Mouse (Mus musculus): Measurements from ENCODE around the gene Sstr4. TPM values are rescaled to one million over a fixed set of nuclear protein-coding genes. Genes with fewer than 3 reads are reported as not detected.

The Sstr4 gene
- total and polyA plus RNA-seq, 3 experiments, result not detected

DNA sequence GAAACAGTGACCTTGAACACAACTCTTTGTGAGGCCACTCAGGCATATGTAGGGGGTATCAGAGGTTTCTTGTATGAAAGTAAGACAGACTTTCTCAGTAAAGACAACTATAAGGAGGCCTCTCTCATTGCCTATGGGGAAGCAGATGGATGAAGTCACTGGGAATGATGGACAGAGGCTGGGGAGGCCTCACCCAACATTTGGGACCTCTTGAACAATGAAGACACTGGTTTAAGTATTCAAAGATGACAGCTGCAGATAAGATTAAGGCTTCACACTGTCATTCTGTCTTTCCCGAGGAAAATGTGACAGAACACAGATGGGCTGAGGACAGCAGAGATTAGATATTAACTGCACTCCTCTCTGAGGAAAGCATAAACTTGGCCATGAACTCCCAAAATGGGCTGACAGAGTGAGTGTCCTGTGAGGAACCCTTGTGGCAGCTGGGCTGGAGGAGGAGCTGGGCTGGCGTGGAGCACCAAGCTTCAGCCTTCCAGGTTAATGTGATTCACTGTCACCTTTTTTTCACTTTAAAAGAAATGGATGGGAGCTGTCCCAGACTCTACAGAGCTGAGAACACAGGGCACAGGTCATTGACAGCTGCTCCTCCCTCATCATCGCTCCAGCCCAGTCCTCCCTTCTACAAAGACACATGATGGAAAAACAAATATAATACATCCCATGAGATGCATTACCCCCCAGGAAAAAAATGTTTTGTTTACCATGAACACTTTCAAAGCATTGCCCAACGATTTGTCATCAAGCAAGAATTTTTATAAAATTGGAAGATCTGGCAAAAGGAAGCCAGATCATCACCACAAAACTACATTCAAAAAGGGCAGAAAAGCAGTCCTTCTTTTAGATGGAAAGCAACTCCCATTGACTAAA is 23.2 kb upstream of the Sstr4 start:
- DNase-seq (ENCODE audit: low read depth, low spot score), result no peak
- no peak overlapping the region for H3K4me3 ChIP-seq (ENCODE audit: control insufficient read depth in 1 of 2, insufficient read depth in 1 of 2, low read depth in 2 of 2, low read length in 2 of 2)
- H3K27ac ChIP-seq (ENCODE audit: control insufficient read depth, low read depth, low read length), result no peak overlapping the region
- H3K27me3 ChIP-seq (ENCODE audit: control insufficient read depth in 1 of 2, insufficient read depth in 2 of 2, low read length in 2 of 2), result no peaks in the 10 kb centered on the region
- H3K9me3 ChIP-seq (replicated peaks; ENCODE audit: insufficient read depth, low read length), result no peaks in the 10 kb centered on the region
- no peaks in the 10 kb centered on the region for H3K36me3 ChIP-seq (ENCODE audit: control insufficient read depth in 1 of 2, insufficient read depth in 2 of 2, low read length in 2 of 2)
- TF ChIP-seq NELFE (IDR thresholded peaks at IDR 0.05; ENCODE audit: low read depth, low read length), result no peak
- no peak for TF ChIP-seq UBTF (IDR thresholded peaks at IDR 0.05; ENCODE audit: borderline replicate concordance, insufficient read depth, low read depth, low read length)
- TF ChIP-seq BHLHE40 (IDR thresholded peaks at IDR 0.05; ENCODE audit: borderline replicate concordance, low read depth, low read length), result no peak
- no peak for TF ChIP-seq GABPA (IDR thresholded peaks at IDR 0.05; ENCODE audit: low read depth, low read length)
- TF ChIP-seq MAZ (IDR thresholded peaks at IDR 0.05; ENCODE audit: low read depth, low read length), result no peak
- TF ChIP-seq ETS1 (IDR thresholded peaks at IDR 0.05; ENCODE audit: low read depth, low read length), result no peak
- TF ChIP-seq KAT2A (conservative IDR thresholded peaks at IDR 0.05; ENCODE audit: low read depth, low read length), result no peak
- no peak for TF ChIP-seq ZNF384 (IDR thresholded peaks at IDR 0.05; ENCODE audit: low read depth, low read length)
- TF ChIP-seq JUND (IDR thresholded peaks at IDR 0.05; ENCODE audit: low read depth, low read length), result no peak
- no peak for TF ChIP-seq RCOR1 (IDR thresholded peaks at IDR 0.05; ENCODE audit: low read depth, low read length)
- no peak for TF ChIP-seq USF1 (IDR thresholded peaks at IDR 0.05; ENCODE audit: low read depth, low read length)
- TF ChIP-seq USF2 (IDR thresholded peaks at IDR 0.05; ENCODE audit: borderline replicate concordance in 1 of 2, insufficient read depth in 1 of 2, low read depth in 1 of 2, low read length in 2 of 2), result no peak
- TF ChIP-seq TCF12 (IDR thresholded peaks at IDR 0.05; ENCODE audit: low read depth, low read length), result no peak
- TF ChIP-seq MXI1 (IDR thresholded peaks at IDR 0.05; ENCODE audit: low read depth, low read length), result no peak
- no peak for TF ChIP-seq GATA1 (IDR thresholded peaks at IDR 0.05; ENCODE audit: low read depth, low read length)
- no peak for TF ChIP-seq MEF2A (IDR thresholded peaks at IDR 0.05; ENCODE audit: extremely low read depth, insufficient replicate concordance, low read depth, low read length, poor library complexity, severe bottlenecking)
- TF ChIP-seq CHD1 (IDR thresholded peaks at IDR 0.05; ENCODE audit: low read depth, low read length), result no peak
- TF ChIP-seq CHD2 (IDR thresholded peaks at IDR 0.05; ENCODE audit: low read length), result no peak
- H3K9ac ChIP-seq (ENCODE audit: control insufficient read depth, low read depth, low read length, poor library complexity, severe bottlenecking), result no peak overlapping the region
- no peaks in the 10 kb centered on the region for H3K79me2 ChIP-seq (ENCODE audit: control insufficient read depth, insufficient read depth, low read length, poor library complexity)
- H3K4me1 ChIP-seq (ENCODE audit: control insufficient read depth in 1 of 2, insufficient read depth in 2 of 2, low read length in 2 of 2), result no peaks in the 10 kb centered on the region

DNA sequence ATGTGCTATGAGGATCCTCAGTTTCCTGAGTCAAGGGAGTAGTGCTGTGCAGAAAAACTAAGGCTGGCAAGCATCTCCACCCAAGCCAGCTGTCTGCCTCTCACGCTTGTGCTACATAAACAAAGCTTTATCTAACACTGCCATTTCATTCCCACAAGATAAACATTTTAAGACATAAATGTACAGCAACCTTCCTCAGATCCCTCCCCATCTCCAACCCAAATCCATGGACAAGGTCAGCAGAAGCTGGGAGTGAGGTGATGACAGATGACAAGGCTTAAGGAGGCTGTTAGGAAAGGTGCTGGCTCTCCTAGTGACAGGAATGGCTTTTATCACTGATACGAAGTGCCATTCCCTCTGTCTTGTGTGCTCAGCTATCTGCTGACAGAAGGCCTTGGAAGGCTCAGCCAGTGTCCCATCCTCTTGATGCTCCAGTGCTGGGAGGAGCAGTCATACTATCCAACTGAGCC is 21.5 kb upstream of the Sstr4 start:
- H3K27me3 ChIP-seq (ENCODE audit: control insufficient read depth in 1 of 2, insufficient read depth in 2 of 2, low read length in 2 of 2), result no peaks in the 10 kb centered on the region
- DNase-seq (ENCODE audit: low read depth, low spot score), result no peak

More for the DNA sequence above, 21.5 kb upstream of the Sstr4 start:
- TF ChIP-seq SMC3 (IDR thresholded peaks at IDR 0.05; ENCODE audit: low read depth, low read length) (no peak), ETS1 (IDR thresholded peaks at IDR 0.05; ENCODE audit: low read depth, low read length) (no peak), ZC3H11A (IDR thresholded peaks at IDR 0.05; ENCODE audit: low read depth, low read length) (no peak), MAX (IDR thresholded peaks at IDR 0.05; ENCODE audit: low read length) (no peak), POLR2A (IDR thresholded peaks at IDR 0.05; ENCODE audit: control insufficient read depth in 1 of 2, insufficient read depth in 1 of 2, low read depth in 1 of 2, low read length in 2 of 2, poor library complexity in 1 of 2) (no peak), RAD21 (IDR thresholded peaks at IDR 0.05; ENCODE audit: low read depth, low read length) (no peak), UBTF (IDR thresholded peaks at IDR 0.05; ENCODE audit: borderline replicate concordance, insufficient read depth, low read depth, low read length) (no peak), HCFC1 (IDR thresholded peaks at IDR 0.05; ENCODE audit: low read depth, low read length) (no peak)
- no peaks in the 10 kb centered on the region for H3K36me3 ChIP-seq (ENCODE audit: control insufficient read depth in 1 of 2, insufficient read depth in 2 of 2, low read length in 2 of 2)
- no peak overlapping the region for H3K9ac ChIP-seq (ENCODE audit: control insufficient read depth, low read depth, low read length, poor library complexity, severe bottlenecking)
- no peaks in the 10 kb centered on the region for H3K9me3 ChIP-seq (replicated peaks; ENCODE audit: insufficient read depth, low read length)
- no peaks in the 10 kb centered on the region for H3K79me2 ChIP-seq (ENCODE audit: control insufficient read depth, insufficient read depth, low read length, poor library complexity)
- no peak overlapping the region for H3K27ac ChIP-seq (ENCODE audit: control insufficient read depth, low read depth, low read length)
- no peak overlapping the region for H3K4me3 ChIP-seq (ENCODE audit: control insufficient read depth in 1 of 2, insufficient read depth in 1 of 2, low read depth in 2 of 2, low read length in 2 of 2)
- no peaks in the 10 kb centered on the region for H3K4me1 ChIP-seq (ENCODE audit: control insufficient read depth in 1 of 2, insufficient read depth in 2 of 2, low read length in 2 of 2)

Measured in MEL (cell line).